Mouse (Mus musculus): Measurements from ENCODE around the gene Zc2hc1b. TPM values are rescaled to one million over a fixed set of nuclear protein-coding genes. Genes with fewer than 3 reads are reported as not detected.

Gene Zc2hc1b
- not detected in 2 replicates for polyA plus RNA-seq (2014; fragmentation: Nextera tagmentation; extraction: Ambion mirVana)

GRCm38 (mm10) chr10:13177973-13178624 lies at the start of gene Zc2hc1b:
TSS of gene Zc2hc1b (minus strand) at chr10:13178023.
- H3K9ac ChIP-seq (ENCODE audit: low read length), result no peak within 1 kb of the TSS
- ATAC-seq (ENCODE audit: insufficient number of reproducible peaks, insufficient read depth, low FRiP score, low read depth), result no peak
- H3K27ac ChIP-seq (replicated peaks in 1 of 2; ENCODE audit: control insufficient read depth in 1 of 2, insufficient read depth in 1 of 2, low read depth in 2 of 2, low read length in 2 of 2), result no peak within 1 kb of the TSS
- H3K4me2 ChIP-seq (ENCODE audit: low read length), result no peak within 1 kb of the TSS
- H3K4me1 ChIP-seq (ENCODE audit: control insufficient read depth in 2 of 2, insufficient read depth in 2 of 2, low read length in 2 of 2), result peaks cover 0 to 5% of the 10 kb centered on the region in 2 experiments; a peak in 1 of 4 replicates
- no peak within 1 kb of the TSS for H3K4me3 ChIP-seq (ENCODE audit: control insufficient read depth in 1 of 2, insufficient read depth in 1 of 2, low read depth in 1 of 2, low read length in 2 of 2)
- H3K36me3 ChIP-seq (ENCODE audit: control insufficient read depth, insufficient read depth, low read length), result peaks cover 72% of the 10 kb centered on the region
- H3K27me3 ChIP-seq (ENCODE audit: control insufficient read depth, insufficient read depth, low read length), result no peaks in the 10 kb centered on the region
- no peaks in the 10 kb centered on the region for H3K9me3 ChIP-seq (ENCODE audit: control insufficient read depth, low read length)
- WGBS, result 69% methylated on average over 7 of the region's 7 CpGs

- Histone ChIP-seq H3K27me3 (ENCODE audit: control insufficient read depth, insufficient read depth, low read length) (no peaks in the 10 kb centered on the region), H3K9me3 (ENCODE audit: control insufficient read depth, low read length) (no peaks in the 10 kb centered on the region), H3K36me3 (ENCODE audit: control insufficient read depth, insufficient read depth, low read length) (peaks cover 87% of the 10 kb centered on the region), H3K4me1 (ENCODE audit: control insufficient read depth in 2 of 2, insufficient read depth in 2 of 2, low read length in 2 of 2) (no peaks in the 10 kb centered on the region; a peak in 1 of 4 replicates), H3K4me2 (ENCODE audit: low read length) (no peak overlapping the region), H3K4me3 (ENCODE audit: control insufficient read depth in 1 of 2, insufficient read depth in 1 of 2, low read depth in 1 of 2, low read length in 2 of 2) (no peak overlapping the region), H3K9ac (ENCODE audit: low read length) (no peak overlapping the region), H3K27ac (replicated peaks in 1 of 2; ENCODE audit: control insufficient read depth in 1 of 2, insufficient read depth in 1 of 2, low read depth in 2 of 2, low read length in 2 of 2) (no peak overlapping the region)
- WGBS, result 86% methylated on average over 7 of the region's 7 CpGs
- no peak for ATAC-seq (ENCODE audit: insufficient number of reproducible peaks, insufficient read depth, low FRiP score, low read depth)
These were observed 47.7 kb upstream of the Zc2hc1b start for GRCm38 (mm10) chr10:13225377-13226063.

DNA sequence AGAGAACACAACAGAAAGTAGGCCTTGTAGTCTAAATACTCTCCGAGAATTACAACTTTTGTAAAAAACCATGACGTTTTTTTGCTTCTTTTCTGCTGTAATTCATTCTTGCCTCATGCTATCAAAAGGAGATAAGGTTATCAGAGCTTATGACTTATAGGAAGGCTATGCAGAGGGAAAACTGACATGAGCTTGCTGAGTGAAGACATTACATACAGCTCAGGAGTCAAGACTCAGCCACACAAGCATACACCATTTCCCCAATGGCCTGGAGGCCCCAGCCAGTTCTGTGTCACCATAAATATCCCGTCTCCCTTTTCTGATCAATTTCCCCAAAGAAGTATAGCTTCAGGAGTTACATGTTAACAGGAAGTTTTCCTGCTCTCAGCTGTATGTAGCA lies 44.3 kb upstream of the Zc2hc1b start:
- peaks cover 83% of the 10 kb centered on the region for H3K36me3 ChIP-seq (ENCODE audit: control insufficient read depth, insufficient read depth, low read length)
- ATAC-seq (ENCODE audit: insufficient number of reproducible peaks, insufficient read depth, low FRiP score, low read depth), result no peak
- H3K4me3 ChIP-seq (ENCODE audit: control insufficient read depth in 1 of 2, insufficient read depth in 1 of 2, low read depth in 1 of 2, low read length in 2 of 2), result no peak overlapping the region
- H3K9me3 ChIP-seq (ENCODE audit: control insufficient read depth, low read length), result no peaks in the 10 kb centered on the region
- no peak overlapping the region for H3K27ac ChIP-seq (replicated peaks in 1 of 2; ENCODE audit: control insufficient read depth in 1 of 2, insufficient read depth in 1 of 2, low read depth in 2 of 2, low read length in 2 of 2)
- H3K4me2 ChIP-seq (ENCODE audit: low read length), result no peak overlapping the region
- H3K27me3 ChIP-seq (ENCODE audit: control insufficient read depth, insufficient read depth, low read length), result no peaks in the 10 kb centered on the region
- no peak overlapping the region for H3K9ac ChIP-seq (ENCODE audit: low read length)
- WGBS, result 60% methylated on average over 3 of the region's 3 CpGs
- H3K4me1 ChIP-seq (ENCODE audit: control insufficient read depth in 2 of 2, insufficient read depth in 2 of 2, low read length in 2 of 2), result no peaks in the 10 kb centered on the region; a peak in 1 of 4 replicates

DNA sequence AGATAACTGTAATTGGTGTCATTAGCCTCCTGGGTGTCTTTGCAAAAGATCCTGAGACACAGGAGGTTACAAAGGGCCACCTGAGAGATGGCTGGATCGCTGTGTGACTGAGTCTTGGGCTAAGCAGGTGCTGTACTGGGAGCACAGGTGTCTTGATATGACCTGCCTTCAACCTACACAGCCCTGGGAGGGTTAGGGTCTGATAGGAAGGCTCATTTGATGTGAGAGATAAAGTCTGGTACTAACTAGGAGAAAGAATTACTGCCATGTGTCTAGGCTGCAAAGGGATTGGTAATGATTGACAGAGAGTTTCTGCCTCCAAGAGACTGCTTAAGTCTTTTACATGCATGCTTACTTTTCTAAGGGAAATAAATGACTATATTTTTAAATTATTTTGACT lies 42.2 kb upstream of the Zc2hc1b start:
- Histone ChIP-seq H3K27ac (replicated peaks in 1 of 2; ENCODE audit: control insufficient read depth in 1 of 2, insufficient read depth in 1 of 2, low read depth in 2 of 2, low read length in 2 of 2) (no peak overlapping the region), H3K9me3 (ENCODE audit: control insufficient read depth, low read length) (no peaks in the 10 kb centered on the region), H3K9ac (ENCODE audit: low read length) (no peak overlapping the region), H3K4me3 (ENCODE audit: control insufficient read depth in 1 of 2, insufficient read depth in 1 of 2, low read depth in 1 of 2, low read length in 2 of 2) (no peak overlapping the region), H3K27me3 (ENCODE audit: control insufficient read depth, insufficient read depth, low read length) (no peaks in the 10 kb centered on the region), H3K4me1 (ENCODE audit: control insufficient read depth in 2 of 2, insufficient read depth in 2 of 2, low read length in 2 of 2) (no peaks in the 10 kb centered on the region), H3K4me2 (ENCODE audit: low read length) (no peak overlapping the region), H3K36me3 (ENCODE audit: control insufficient read depth, insufficient read depth, low read length) (peaks cover 91% of the 10 kb centered on the region)
- no peak for ATAC-seq (ENCODE audit: insufficient number of reproducible peaks, insufficient read depth, low FRiP score, low read depth)
- 78% methylated on average over 1 of the region's 1 CpGs for WGBS

- Histone ChIP-seq H3K9me3 (ENCODE audit: control insufficient read depth, low read length) (no peaks in the 10 kb centered on the region), H3K4me1 (ENCODE audit: control insufficient read depth in 2 of 2, insufficient read depth in 2 of 2, low read length in 2 of 2) (peaks cover 6 to 32% of the 10 kb centered on the region in 2 experiments), H3K27ac (replicated peaks in 1 of 2; ENCODE audit: control insufficient read depth in 1 of 2, insufficient read depth in 1 of 2, low read depth in 2 of 2, low read length in 2 of 2) (peak overlapping the region; percentile 28 to 59), H3K27me3 (ENCODE audit: control insufficient read depth, insufficient read depth, low read length) (no peaks in the 10 kb centered on the region), H3K4me3 (ENCODE audit: control insufficient read depth in 1 of 2, insufficient read depth in 1 of 2, low read depth in 1 of 2, low read length in 2 of 2) (0 out of 4 replicates have a peak overlapping the region, but pooled peaks have one; percentile 5 to 9), H3K9ac (ENCODE audit: low read length) (0 out of 2 replicates have a peak overlapping the region, but pooled peaks have one; percentile 18), H3K4me2 (ENCODE audit: low read length) (peak overlapping the region; percentile 42), H3K36me3 (ENCODE audit: control insufficient read depth, insufficient read depth, low read length) (peaks cover 43% of the 10 kb centered on the region)
- ATAC-seq (ENCODE audit: insufficient number of reproducible peaks, insufficient read depth, low FRiP score, low read depth), result no peak
- WGBS, result 28% methylated on average over 12 of the region's 12 CpGs
These were observed 36.1 kb upstream of the Zc2hc1b start for GRCm38 (mm10) chr10:13213956-13214355.

GRCm38 (mm10) chr10:13212829-13213228 lies 35.0 kb upstream of the Zc2hc1b start:
- Histone ChIP-seq H3K27me3 (ENCODE audit: control insufficient read depth, insufficient read depth, low read length) (no peaks in the 10 kb centered on the region), H3K27ac (replicated peaks in 1 of 2; ENCODE audit: control insufficient read depth in 1 of 2, insufficient read depth in 1 of 2, low read depth in 2 of 2, low read length in 2 of 2) (no peak overlapping the region; a peak in 1 of 4 replicates), H3K4me2 (ENCODE audit: low read length) (no peak overlapping the region), H3K4me3 (ENCODE audit: control insufficient read depth in 1 of 2, insufficient read depth in 1 of 2, low read depth in 1 of 2, low read length in 2 of 2) (no peak overlapping the region), H3K9me3 (ENCODE audit: control insufficient read depth, low read length) (no peaks in the 10 kb centered on the region), H3K36me3 (ENCODE audit: control insufficient read depth, insufficient read depth, low read length) (peaks cover 33% of the 10 kb centered on the region), H3K4me1 (ENCODE audit: control insufficient read depth in 2 of 2, insufficient read depth in 2 of 2, low read length in 2 of 2) (peaks cover 6 to 32% of the 10 kb centered on the region in 2 experiments), H3K9ac (ENCODE audit: low read length) (no peak overlapping the region)
- 56% methylated on average over 6 of the region's 6 CpGs for WGBS
- no peak for ATAC-seq (ENCODE audit: insufficient number of reproducible peaks, insufficient read depth, low FRiP score, low read depth)

GRCm38 (mm10) chr10:13212326-13212725 lies 34.5 kb upstream of the Zc2hc1b start:
- no peak for ATAC-seq (ENCODE audit: insufficient number of reproducible peaks, insufficient read depth, low FRiP score, low read depth)
- Histone ChIP-seq H3K27me3 (ENCODE audit: control insufficient read depth, insufficient read depth, low read length) (no peaks in the 10 kb centered on the region), H3K9me3 (ENCODE audit: control insufficient read depth, low read length) (no peaks in the 10 kb centered on the region), H3K36me3 (ENCODE audit: control insufficient read depth, insufficient read depth, low read length) (peaks cover 28% of the 10 kb centered on the region), H3K27ac (replicated peaks in 1 of 2; ENCODE audit: control insufficient read depth in 1 of 2, insufficient read depth in 1 of 2, low read depth in 2 of 2, low read length in 2 of 2) (no peak overlapping the region), H3K9ac (ENCODE audit: low read length) (no peak overlapping the region), H3K4me1 (ENCODE audit: control insufficient read depth in 2 of 2, insufficient read depth in 2 of 2, low read length in 2 of 2) (peaks cover 6 to 32% of the 10 kb centered on the region in 2 experiments), H3K4me3 (ENCODE audit: control insufficient read depth in 1 of 2, insufficient read depth in 1 of 2, low read depth in 1 of 2, low read length in 2 of 2) (no peak overlapping the region), H3K4me2 (ENCODE audit: low read length) (no peak overlapping the region)
- WGBS, result 78% methylated on average over 9 of the region's 9 CpGs
